Mouse (Mus musculus) ES-E14 (cell line): Measurements from ENCODE around the gene Capn8. TPM values are rescaled to one million over a fixed set of nuclear protein-coding genes. Genes with fewer than 3 reads are reported as not detected.

ENCODE experiments used
- DNase-seq: peaks from one replicate; pipeline ENCODE4 v3.0.0-alpha.2; 2013; ENCODE audit warnings: low read depth, low spot score
- H3K27ac ChIP-seq: 2 replicates; pipeline ENCODE4 v1.5.1; 2012; ENCODE audit warnings: low read depth, mild to moderate bottlenecking, low read length, moderate library complexity, mixed read lengths; ENCODE audit not compliant: poor library complexity, insufficient read depth, severe bottlenecking
- H3K36me3 ChIP-seq: 2 replicates; pipeline ENCODE4 v1.6.1; 2012; ENCODE audit warnings: mild to moderate bottlenecking, low read length, moderate library complexity, mixed read lengths; ENCODE audit not compliant: control insufficient read depth, poor library complexity, insufficient read depth, severe bottlenecking
- H3K4me1 ChIP-seq, 2 experiments: fragments of 150-350 bp in 1 of 2; sonication (generic) in 1 of 2; 2 replicates each; pipeline ENCODE4 v1.6.1; 2012; ENCODE audit warnings: low read length in 2 of 2, mild to moderate bottlenecking in 1 of 2, mixed read lengths in 1 of 2; ENCODE audit not compliant: control insufficient read depth in 2 of 2, insufficient read depth in 2 of 2, poor library complexity in 1 of 2
- H3K4me3 ChIP-seq, 2 experiments: fragments of 150-350 bp in 1 of 2; sonication (generic) in 1 of 2; 2 replicates each; pipeline ENCODE4 v1.5.1; 2012; ENCODE audit warnings: low read length in 2 of 2, low read depth in 1 of 2, mild to moderate bottlenecking in 1 of 2, mixed read lengths in 1 of 2; ENCODE audit not compliant: insufficient read depth in 1 of 2, poor library complexity in 1 of 2, severe bottlenecking in 1 of 2
- H3K9ac ChIP-seq: 2 replicates; pipeline ENCODE4 v1.6.1; 2012; ENCODE audit warnings: low read depth, mild to moderate bottlenecking, low read length, mixed read lengths; ENCODE audit not compliant: poor library complexity, insufficient read depth, severe bottlenecking
- H3K9me3 ChIP-seq: fragments of 150-350 bp; sonication (generic); 2 replicates; pipeline ENCODE4 v1.6.1; 2012; ENCODE audit warnings: low read depth, mild to moderate bottlenecking, low read length; ENCODE audit not compliant: control insufficient read depth, insufficient read depth
- CHD2 ChIP-seq: IDR thresholded peaks from 2 replicates; pipeline ENCODE4 v1.6.1; 2014; ENCODE audit warnings: mild to moderate bottlenecking, low read depth, low read length, inconsistent platforms
- HCFC1 ChIP-seq: IDR thresholded peaks from 2 replicates; pipeline ENCODE4 v1.6.1; 2012; ENCODE audit warnings: low read length, inconsistent platforms, borderline replicate concordance; ENCODE audit not compliant: insufficient read depth
- MAFK ChIP-seq: IDR thresholded peaks from 2 replicates; pipeline ENCODE4 v1.6.1; 2014; ENCODE audit warnings: mild to moderate bottlenecking, low read depth, low read length, inconsistent platforms; ENCODE audit not compliant: insufficient read depth
- ZC3H11A ChIP-seq: IDR thresholded peaks from 2 replicates; pipeline ENCODE4 v1.6.1; 2012; ENCODE audit warnings: low read depth, mild to moderate bottlenecking, inconsistent platforms, low read length, borderline replicate concordance
- ZNF384 ChIP-seq: IDR thresholded peaks from 2 replicates; pipeline ENCODE4 v1.6.1; 2012; ENCODE audit warnings: low read depth, low read length, inconsistent platforms
- in situ Hi-C, 2 experiments: fragments of 600-800 bp; cut with MboI; formaldehyde crosslinking; loops; one replicate each; pipeline ENCODE4 v1.15.1; 2025; ENCODE audit warnings: low sequenced_read_pairs in 2 of 2, inconsistent platforms in 1 of 2; ENCODE audit not compliant: unreplicated experiment in 2 of 2
- total RNA-seq: library from RNA; depleted of rRNA; stranded (reverse); fragments of 300-350 nt; gene quantifications from 2 replicates; pipeline ENCODE4 v1.2.3, GENCODE M21; 2012

The Capn8 gene
- total RNA-seq, 1 experiment = not detected

GRCm38 (mm10) chr1:182620470-182620869, 55.7 kb downstream of the Capn8 start:
- no peak overlapping the region for H3K27ac ChIP-seq
- in situ Hi-C loops = no loop called here
- no peaks in the 10 kb centered on the region for H3K9me3 ChIP-seq
- TF ChIP-seq ZNF384 = no peak
- TF ChIP-seq ZC3H11A = no peak
- no peak for TF ChIP-seq CHD2
- TF ChIP-seq HCFC1 = no peak
- no peak for TF ChIP-seq MAFK
- H3K9ac ChIP-seq = no peak overlapping the region
- no peak overlapping the region for H3K4me3 ChIP-seq
- no peaks in the 10 kb centered on the region for H3K36me3 ChIP-seq
- no peak for DNase-seq
- no peaks in the 10 kb centered on the region for H3K4me1 ChIP-seq

- DNase-seq = no peak
- Histone ChIP-seq H3K9me3 (no peaks in the 10 kb centered on the region), H3K4me1 (no peaks in the 10 kb centered on the region), H3K9ac (no peak overlapping the region), H3K36me3 (no peaks in the 10 kb centered on the region), H3K4me3 (no peak overlapping the region), H3K27ac (no peak overlapping the region)
- TF ChIP-seq MAFK (no peak), ZNF384 (no peak), ZC3H11A (no peak), HCFC1 (no peak), CHD2 (no peak)
- in situ Hi-C loops = no loop called here
Measured at GRCm38 (mm10) chr1:182621256-182621655, 56.4 kb downstream of the Capn8 start.

GRCm38 (mm10) chr1:182626197-182626596, 61.4 kb downstream of the Capn8 start:
- DNase-seq = no peak
- TF ChIP-seq ZNF384 = no peak
- no peak for TF ChIP-seq ZC3H11A
- no peak for TF ChIP-seq MAFK
- no peak for TF ChIP-seq HCFC1
- TF ChIP-seq CHD2 = no peak

GRCm38 (mm10) chr1:182629228-182629627, 64.4 kb downstream of the Capn8 start:
- in situ Hi-C loops = no loop called here

More at GRCm38 (mm10) chr1:182626197-182626596, 61.4 kb downstream of the Capn8 start:
- no peak overlapping the region for H3K9ac ChIP-seq
- in situ Hi-C loops = no loop called here
- H3K4me1 ChIP-seq = no peaks in the 10 kb centered on the region
- H3K4me3 ChIP-seq = no peak overlapping the region
- no peaks in the 10 kb centered on the region for H3K36me3 ChIP-seq
- H3K9me3 ChIP-seq = no peaks in the 10 kb centered on the region
- no peak overlapping the region for H3K27ac ChIP-seq

GRCm38 (mm10) chr1:182633712-182634294, 69.0 kb downstream of the Capn8 start:
- no peaks in the 10 kb centered on the region for H3K9me3 ChIP-seq
- H3K4me3 ChIP-seq = no peak overlapping the region
- TF ChIP-seq HCFC1 (no peak), MAFK (no peak)
- in situ Hi-C loops = no loop called here
- H3K36me3 ChIP-seq = no peaks in the 10 kb centered on the region
- no peak for DNase-seq
- no peak overlapping the region for H3K9ac ChIP-seq
- H3K4me1 ChIP-seq = no peaks in the 10 kb centered on the region
- H3K27ac ChIP-seq = no peak overlapping the region

More at GRCm38 (mm10) chr1:182629228-182629627, 64.4 kb downstream of the Capn8 start:
- H3K4me1 ChIP-seq = no peaks in the 10 kb centered on the region
- DNase-seq = no peak
- no peaks in the 10 kb centered on the region for H3K36me3 ChIP-seq
- no peaks in the 10 kb centered on the region for H3K9me3 ChIP-seq
- H3K9ac ChIP-seq = no peak overlapping the region
- no peak for TF ChIP-seq MAFK
- no peak for TF ChIP-seq ZNF384
- no peak for TF ChIP-seq ZC3H11A
- H3K27ac ChIP-seq = no peak overlapping the region
- no peak overlapping the region for H3K4me3 ChIP-seq
